Mouse (Mus musculus) ES-Bruce4 (cell line): ENCODE results near the gene Pfkp.

ENCODE experiments used
- CTCF ChIP-seq: IDR thresholded peaks from one replicate; pipeline ENCODE4 v1.8.1; 2011; ENCODE audit warnings: low read depth, low read length
- EP300 ChIP-seq: IDR thresholded peaks from 2 replicates; pipeline ENCODE4 v1.6.1; 2011; ENCODE audit warnings: low read depth, low read length; ENCODE audit not compliant: insufficient read depth
- POLR2A ChIP-seq: IDR thresholded peaks from one replicate; pipeline ENCODE4 v1.8.1; 2011; ENCODE audit warnings: low read length; ENCODE audit not compliant: insufficient read depth

DNA sequence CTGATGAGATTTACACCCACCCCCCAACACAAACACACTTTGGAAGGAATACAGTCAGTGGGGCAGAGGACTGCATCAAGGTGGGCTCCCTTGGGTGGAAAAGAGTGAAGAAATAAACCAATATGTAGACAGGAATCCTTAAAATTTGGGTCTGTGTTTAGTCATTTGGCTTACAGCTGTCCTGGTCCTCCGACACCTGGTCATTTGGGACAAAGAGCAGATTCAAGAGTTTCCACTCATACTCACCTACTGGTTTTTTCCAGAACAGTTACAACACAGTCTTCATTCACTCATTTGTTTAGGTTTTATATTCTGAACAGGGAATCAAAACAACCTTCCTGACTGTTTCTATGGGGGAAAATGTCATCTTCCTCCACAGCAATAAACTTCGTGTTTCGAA lies 9.6 kb downstream of the Pfkp start:
- TF ChIP-seq POLR2A = no peak
- TF ChIP-seq EP300 = no peak
- no peak for TF ChIP-seq CTCF
